Mouse (Mus musculus) myocyte (in vitro differentiated cells): ENCODE data around the gene Gm49380. TPM values are rescaled to one million over a fixed set of nuclear protein-coding genes. Genes with fewer than 3 reads are reported as not detected.

Source experiments
- H3K27me3 ChIP-seq: one replicate; pipeline ENCODE4 v1.6.1; 2011; ENCODE audit not compliant: control insufficient read depth, insufficient read depth, insufficient read length
- H3K36me3 ChIP-seq: one replicate; pipeline ENCODE4 v1.6.1; 2011; ENCODE audit not compliant: control insufficient read depth, insufficient read depth
- H3K4me2 ChIP-seq: one replicate; pipeline ENCODE4 v1.6.1; 2011; ENCODE audit warnings: low read depth, control low read depth
- H3K4me3 ChIP-seq: one replicate; pipeline ENCODE4 v1.5.1; 2011; ENCODE audit warnings: mild to moderate bottlenecking, control low read depth, moderate library complexity
- H3K79me2 ChIP-seq: one replicate; pipeline ENCODE4 v1.6.1; 2011; ENCODE audit not compliant: control insufficient read depth, insufficient read depth
- H3ac ChIP-seq: one replicate; pipeline ENCODE4 v1.6.1; 2011; ENCODE audit not compliant: control insufficient read depth, insufficient read length
- CEBPB ChIP-seq: IDR thresholded peaks from 2 replicates; pipeline ENCODE4 v1.6.1; 2011; ENCODE audit warnings: mild to moderate bottlenecking, moderate library complexity; ENCODE audit not compliant: poor library complexity, insufficient read depth, severe bottlenecking
- E2F4 ChIP-seq: IDR thresholded peaks from one replicate; pipeline ENCODE4 v1.6.1; 2011; ENCODE audit warnings: mild to moderate bottlenecking, control low read depth, moderate library complexity; ENCODE audit not compliant: insufficient read depth
- MAX ChIP-seq: IDR thresholded peaks from one replicate; pipeline ENCODE4 v1.6.1; 2011; ENCODE audit warnings: low read depth, mild to moderate bottlenecking, control low read depth
- MYOD1 ChIP-seq, 3 experiments: IDR thresholded peaks; one replicate each; pipeline ENCODE4 v1.6.1; 2011; ENCODE audit warnings: control low read depth in 2 of 3, low read depth in 2 of 3, mild to moderate bottlenecking in 2 of 3, moderate library complexity in 1 of 3; ENCODE audit not compliant: insufficient read length in 2 of 3, control insufficient read depth in 1 of 3
- MYOG ChIP-seq, 3 experiments: IDR thresholded peaks; one replicate each; pipeline ENCODE4 v1.6.1; 2011; ENCODE audit warnings: control low read depth in 2 of 3, low read depth in 2 of 3, mild to moderate bottlenecking in 2 of 3; ENCODE audit not compliant: insufficient read length in 2 of 3, control insufficient read depth in 1 of 3, insufficient read depth in 1 of 3
- POLR2A ChIP-seq: IDR thresholded peaks from one replicate; pipeline ENCODE4 v1.6.1; 2011; ENCODE audit warnings: low read depth, mild to moderate bottlenecking, control low read depth, moderate library complexity; ENCODE audit not compliant: insufficient read length
- POLR2AphosphoS2 ChIP-seq: IDR thresholded peaks from one replicate; pipeline ENCODE4 v1.6.1; 2011; ENCODE audit warnings: low read depth, control low read depth; ENCODE audit not compliant: insufficient read length
- REST ChIP-seq: IDR thresholded peaks from one replicate; pipeline ENCODE4 v1.6.1; 2011; ENCODE audit warnings: mild to moderate bottlenecking, control low read depth, moderate library complexity; ENCODE audit not compliant: insufficient read depth, insufficient read length
- SRF ChIP-seq: IDR thresholded peaks from one replicate; pipeline ENCODE4 v1.6.1; 2011; ENCODE audit warnings: low read depth; ENCODE audit not compliant: control insufficient read depth, insufficient read length
- TCF12 ChIP-seq: IDR thresholded peaks from one replicate; pipeline ENCODE4 v1.6.1; 2011; ENCODE audit warnings: mild to moderate bottlenecking, control low read depth; ENCODE audit not compliant: poor library complexity, insufficient read depth, severe bottlenecking
- TCF3 ChIP-seq: IDR thresholded peaks from one replicate; pipeline ENCODE4 v1.6.1; 2011; ENCODE audit warnings: low read depth, control low read depth; ENCODE audit not compliant: insufficient read length
- USF1 ChIP-seq: IDR thresholded peaks from one replicate; pipeline ENCODE4 v1.6.1; 2011; ENCODE audit warnings: low read depth, mild to moderate bottlenecking, control low read depth, moderate library complexity
- polyA plus RNA-seq: library from polyadenylated mRNA; unstranded; fragments of >200 nt; fragmentation: generic; extraction: Trizol; gene quantifications from one replicate; pipeline ENCODE4 v1.2.1, GENCODE M21; 2012; ENCODE audit warnings: missing spikeins

The Gm49380 gene
- polyA plus RNA-seq, 1 experiment, result 0.02 TPM

DNA sequence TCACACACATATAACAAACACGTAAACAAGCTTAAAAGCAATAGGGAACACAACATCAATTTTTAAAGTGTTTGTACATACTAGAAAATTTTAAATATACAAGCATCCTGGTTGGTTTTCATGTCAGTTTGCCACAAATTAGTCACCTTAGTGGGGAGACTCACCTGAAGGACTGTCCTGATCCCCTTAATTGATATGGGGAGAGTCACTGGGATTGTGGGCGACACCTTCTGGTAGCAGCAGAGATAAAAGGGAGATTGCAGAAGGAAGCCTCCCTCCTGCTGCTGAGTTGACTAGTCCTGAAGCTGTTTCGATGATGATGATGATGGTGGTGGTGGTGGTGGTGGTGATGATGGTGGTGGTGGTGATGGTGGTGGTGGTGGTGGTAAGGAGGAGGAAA is 60.4 kb downstream of the Gm49380 start:
- no peak overlapping the region for H3ac ChIP-seq
- no peaks in the 10 kb centered on the region for H3K36me3 ChIP-seq
- no peaks in the 10 kb centered on the region for H3K27me3 ChIP-seq
- no peaks in the 10 kb centered on the region for H3K79me2 ChIP-seq
- TF ChIP-seq REST, result no peak
- TF ChIP-seq USF1, result no peak
- no peak for TF ChIP-seq SRF
- TF ChIP-seq MAX, result no peak
- no peak for TF ChIP-seq MYOD1 (IDR thresholded peaks at IDR 0.05; ENCODE audit: control insufficient read depth in 1 of 3, insufficient read length in 2 of 3, low read depth in 2 of 3)
- TF ChIP-seq E2F4, result no peak
- TF ChIP-seq POLR2AphosphoS2, result no peak
- no peak for TF ChIP-seq TCF12
- TF ChIP-seq POLR2A, result no peak
- no peak for TF ChIP-seq MYOG (IDR thresholded peaks at IDR 0.05; ENCODE audit: control insufficient read depth in 1 of 3, insufficient read depth in 1 of 3, insufficient read length in 2 of 3, low read depth in 2 of 3)
- TF ChIP-seq TCF3, result no peak
- no peak overlapping the region for H3K4me3 ChIP-seq
- no peak overlapping the region for H3K4me2 ChIP-seq

- Histone ChIP-seq H3K27me3 (no peaks in the 10 kb centered on the region), H3ac (no peak overlapping the region), H3K4me3 (no peak overlapping the region), H3K79me2 (no peaks in the 10 kb centered on the region), H3K36me3 (no peaks in the 10 kb centered on the region), H3K4me2 (no peak overlapping the region)
- TF ChIP-seq MYOD1 (IDR thresholded peaks at IDR 0.05; ENCODE audit: control insufficient read depth in 1 of 3, insufficient read length in 2 of 3, low read depth in 2 of 3), result peak in 1 of 3 experiments; percentile 22
- no peak for TF ChIP-seq MAX
Measured at GRCm38 (mm10) chr9:44049381-44050165, 63.7 kb downstream of the Gm49380 start.

- H3K27me3 ChIP-seq, result no peaks in the 10 kb centered on the region
- TF ChIP-seq POLR2AphosphoS2 (no peak), MYOG (IDR thresholded peaks at IDR 0.05; ENCODE audit: control insufficient read depth in 1 of 3, insufficient read depth in 1 of 3, insufficient read length in 2 of 3, low read depth in 2 of 3) (no peak), MYOD1 (IDR thresholded peaks at IDR 0.05; ENCODE audit: control insufficient read depth in 1 of 3, insufficient read length in 2 of 3, low read depth in 2 of 3) (no peak), USF1 (no peak), MAX (no peak), REST (no peak), TCF3 (no peak), POLR2A (no peak), CEBPB (no peak), TCF12 (no peak), SRF (no peak), E2F4 (no peak)
- no peak overlapping the region for H3ac ChIP-seq
- H3K4me2 ChIP-seq, result no peak overlapping the region
- H3K36me3 ChIP-seq, result no peaks in the 10 kb centered on the region
- H3K4me3 ChIP-seq, result no peak overlapping the region
- no peaks in the 10 kb centered on the region for H3K79me2 ChIP-seq
Measured at GRCm38 (mm10) chr9:44048541-44049380, 64.5 kb downstream of the Gm49380 start.

DNA sequence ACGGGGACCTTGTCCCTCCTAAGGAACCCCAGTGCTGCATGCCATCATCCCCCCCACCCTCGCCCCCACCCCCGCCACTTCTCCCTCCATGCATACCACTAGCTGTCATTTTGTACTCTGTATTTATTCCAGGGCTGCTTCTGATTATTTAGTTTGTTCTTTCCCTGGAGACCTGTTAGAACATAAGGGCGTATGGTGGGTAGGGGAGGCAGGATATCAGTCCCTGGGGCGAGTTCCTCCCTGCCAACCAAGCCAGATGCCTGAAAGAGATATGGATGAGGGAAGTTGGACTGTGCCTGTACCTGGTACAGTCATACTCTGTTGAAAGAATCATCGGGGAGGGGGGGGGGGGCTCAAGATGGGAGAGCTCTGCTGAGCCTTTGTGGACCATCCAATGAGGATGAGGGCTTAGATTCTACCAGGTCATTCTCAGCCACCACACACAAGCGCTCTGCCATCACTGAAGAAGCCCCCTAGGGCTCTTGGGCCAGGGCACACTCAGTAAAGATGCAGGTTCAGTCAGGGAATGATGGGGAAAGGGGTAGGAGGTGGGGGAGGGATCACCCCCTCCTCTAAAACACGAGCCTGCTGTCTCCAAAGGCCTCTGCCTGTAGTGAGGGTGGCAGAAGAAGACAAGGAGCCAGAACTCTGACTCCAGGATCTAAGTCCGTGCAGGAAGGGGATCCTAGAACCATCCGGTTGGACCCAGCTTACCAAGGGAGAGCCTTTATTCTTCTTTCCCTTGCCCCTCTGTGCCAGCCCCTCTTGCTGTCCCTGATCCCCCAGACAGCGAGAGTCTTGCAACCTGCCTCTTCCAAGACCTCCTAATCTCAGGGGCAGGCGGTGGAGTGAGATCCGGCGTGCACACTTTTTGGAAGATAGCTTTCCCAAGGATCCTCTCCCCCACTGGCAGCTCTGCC is 65.5 kb downstream of the Gm49380 start:
- Histone ChIP-seq H3K79me2 (no peaks in the 10 kb centered on the region), H3K27me3 (no peaks in the 10 kb centered on the region), H3ac (no peak overlapping the region), H3K4me3 (no peak overlapping the region), H3K4me2 (no peak overlapping the region), H3K36me3 (no peaks in the 10 kb centered on the region)
- TF ChIP-seq POLR2AphosphoS2 (no peak), MYOD1 (IDR thresholded peaks at IDR 0.05; ENCODE audit: control insufficient read depth in 1 of 3, insufficient read length in 2 of 3, low read depth in 2 of 3) (no peak), POLR2A (no peak), CEBPB (no peak), REST (no peak), MAX (no peak), MYOG (IDR thresholded peaks at IDR 0.05; ENCODE audit: control insufficient read depth in 1 of 3, insufficient read depth in 1 of 3, insufficient read length in 2 of 3, low read depth in 2 of 3) (no peak), E2F4 (no peak), TCF12 (no peak), SRF (no peak), TCF3 (no peak), USF1 (no peak)
